Mouse (Mus musculus) myocyte (in vitro differentiated cells): ENCODE data around the gene Esp36.

Source experiments
- MYOG ChIP-seq, 3 experiments: IDR thresholded peaks; one replicate each; pipeline ENCODE4 v1.6.1; 2011; ENCODE audit warnings: control low read depth in 2 of 3, low read depth in 2 of 3, mild to moderate bottlenecking in 2 of 3; ENCODE audit not compliant: insufficient read length in 2 of 3, control insufficient read depth in 1 of 3, insufficient read depth in 1 of 3
- POLR2A ChIP-seq: IDR thresholded peaks from one replicate; pipeline ENCODE4 v1.6.1; 2011; ENCODE audit warnings: low read depth, mild to moderate bottlenecking, control low read depth, moderate library complexity; ENCODE audit not compliant: insufficient read length
- TCF3 ChIP-seq: IDR thresholded peaks from one replicate; pipeline ENCODE4 v1.6.1; 2011; ENCODE audit warnings: low read depth, control low read depth; ENCODE audit not compliant: insufficient read length
- USF1 ChIP-seq: IDR thresholded peaks from one replicate; pipeline ENCODE4 v1.6.1; 2011; ENCODE audit warnings: low read depth, mild to moderate bottlenecking, control low read depth, moderate library complexity

DNA sequence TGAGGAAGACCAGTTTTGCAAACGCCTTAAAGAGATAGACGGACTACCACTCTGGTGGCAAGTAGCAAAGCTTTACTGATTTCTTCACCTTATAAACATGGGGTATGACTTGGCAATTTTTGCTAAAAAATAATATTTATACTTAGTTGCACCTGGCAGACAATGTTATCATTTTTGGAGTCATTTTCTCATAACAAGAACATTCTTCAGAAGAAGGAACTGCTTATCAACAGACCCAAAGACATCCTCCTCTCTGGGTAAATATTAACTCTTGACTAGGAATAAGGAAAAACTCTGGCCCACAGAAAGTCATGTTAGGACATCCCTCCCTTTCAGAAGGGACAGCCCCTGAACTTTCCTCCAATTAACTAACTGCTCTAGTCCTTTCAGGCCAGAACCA is 30.7 kb upstream of the Esp36 start:
- no peak for TF ChIP-seq POLR2A
- no peak for TF ChIP-seq MYOG (IDR thresholded peaks at IDR 0.05; ENCODE audit: control insufficient read depth in 1 of 3, insufficient read depth in 1 of 3, insufficient read length in 2 of 3, low read depth in 2 of 3)
- TF ChIP-seq TCF3: no peak
- TF ChIP-seq USF1: no peak
